Mouse (Mus musculus) embryonic facial prominence, embryonic 14.5 days (tissue): ENCODE results near the gene Hist1h2ba. TPM values are rescaled to one million over a fixed set of nuclear protein-coding genes. Genes with fewer than 3 reads are reported as not detected.

Source experiments
- ATAC-seq: fragments of 200-750 bp; cut with Nextera tagmentation; 2 replicates; pipeline ENCODE4 v1.8.0; 2017; ENCODE audit warnings: low read depth, moderate number of reproducible peaks, moderate TSS enrichment
- DNase-seq: peaks from one replicate; pipeline ENCODE4 v3.0.0-alpha.2; 2015; ENCODE audit warnings: low spot score
- H3K27ac ChIP-seq: fragments of 300-500 bp; sonication (generic); replicated peaks from 2 replicates; pipeline ENCODE4 v1.5.1; 2014; ENCODE audit warnings: low read depth, mild to moderate bottlenecking, low read length, moderate library complexity
- H3K27me3 ChIP-seq: fragments of 300-500 bp; sonication (generic); replicated peaks from 2 replicates; pipeline ENCODE4 v1.6.1; 2014; ENCODE audit warnings: low read length; ENCODE audit not compliant: control insufficient read depth, insufficient read depth
- H3K36me3 ChIP-seq: fragments of 300-500 bp; sonication (generic); 2 replicates; pipeline ENCODE4 v1.6.1; 2014; ENCODE audit warnings: low read length, mixed read lengths; ENCODE audit not compliant: control insufficient read depth, insufficient read depth
- H3K4me1 ChIP-seq: fragments of 300-500 bp; sonication (generic); 2 replicates; pipeline ENCODE4 v1.6.1; 2014; ENCODE audit warnings: antibody characterized with exemption, low read length; ENCODE audit not compliant: control insufficient read depth, insufficient read depth
- H3K4me2 ChIP-seq: fragments of 300-500 bp; sonication (generic); 2 replicates; pipeline ENCODE4 v1.6.1; 2014; ENCODE audit warnings: low read depth, mild to moderate bottlenecking, low read length, moderate library complexity, mixed read lengths
- H3K4me3 ChIP-seq: fragments of 300-500 bp; sonication (generic); 2 replicates; pipeline ENCODE4 v1.5.1; 2014; ENCODE audit warnings: low read depth, mild to moderate bottlenecking, low read length
- H3K9ac ChIP-seq: fragments of 300-500 bp; sonication (generic); 2 replicates; pipeline ENCODE4 v1.6.1; 2014; ENCODE audit warnings: low read depth, mild to moderate bottlenecking, low read length, moderate library complexity, mixed read lengths
- H3K9me3 ChIP-seq: fragments of 300-500 bp; sonication (generic); 2 replicates; pipeline ENCODE4 v1.6.1; 2016; ENCODE audit warnings: low read length; ENCODE audit not compliant: control insufficient read depth
- WGBS: fragments of 180-500 bp; shearing (Covaris S2); extraction: QIAGEN DNeasy Blood & Tissue Kit; methylation state at CpG from one replicate; pipeline ENCODE4 v1.1.7; 2014; 5-methylcytosine and 5-hydroxymethylcytosine counted together
- microRNA-seq: library from miRNA; unstranded; fragments of <30 nt; microRNA quantifications from one replicate; pipeline ENCODE4, GENCODE M21; 2016; ENCODE audit warnings: borderline number of aligned reads
- polyA plus RNA-seq: library from polyadenylated mRNA; unstranded; fragments of >200 nt; fragmentation: Nextera tagmentation; extraction: Ambion mirVana; gene quantifications from 2 replicates; pipeline ENCODE4 v1.2.1, GENCODE M21; 2014

Gene Hist1h2ba
- polyA plus RNA-seq, 1 experiment from 2014 or later, result not detected

GRCm38 (mm10) chr13:23892592-23893268 is 41.2 kb downstream of the Hist1h2ba start:
- WGBS, result 31% methylated on average over 9 of the region's 9 CpGs
- Histone ChIP-seq H3K9ac (no peak overlapping the region), H3K9me3 (no peaks in the 10 kb centered on the region), H3K4me3 (no peak overlapping the region), H3K4me1 (no peaks in the 10 kb centered on the region), H3K27ac (no peak overlapping the region), H3K27me3 (no peaks in the 10 kb centered on the region), H3K36me3 (no peaks in the 10 kb centered on the region), H3K4me2 (no peak overlapping the region)
- ATAC-seq (no peak), DNase-seq (no peak)

GRCm38 (mm10) chr13:23889011-23889605 is 44.8 kb downstream of the Hist1h2ba start:
- H3K27me3 ChIP-seq, result no peaks in the 10 kb centered on the region
- 42% methylated on average over 6 of the region's 6 CpGs for WGBS

GRCm38 (mm10) chr13:23887026-23887725 is 46.8 kb downstream of the Hist1h2ba start:
- Histone ChIP-seq H3K36me3 (no peaks in the 10 kb centered on the region), H3K9me3 (no peaks in the 10 kb centered on the region), H3K4me3 (no peak overlapping the region), H3K4me1 (no peaks in the 10 kb centered on the region), H3K27ac (no peak overlapping the region), H3K9ac (no peak overlapping the region), H3K27me3 (no peaks in the 10 kb centered on the region), H3K4me2 (no peak overlapping the region)
- no peak for DNase-seq
- ATAC-seq, result no peak
- 92% methylated on average over 3 of the region's 3 CpGs for WGBS

More at GRCm38 (mm10) chr13:23889011-23889605, 44.8 kb downstream of the Hist1h2ba start:
- Histone ChIP-seq H3K4me1 (no peaks in the 10 kb centered on the region), H3K9ac (no peak overlapping the region), H3K4me2 (no peak overlapping the region), H3K9me3 (no peaks in the 10 kb centered on the region), H3K27ac (no peak overlapping the region), H3K36me3 (no peaks in the 10 kb centered on the region), H3K4me3 (no peak overlapping the region)
- no peak for DNase-seq
- no peak for ATAC-seq

GRCm38 (mm10) chr13:23885540-23885939 is 48.4 kb downstream of the Hist1h2ba start:
- ATAC-seq, result peak; percentile 67; the same call in 1 of the 2 replicates
- peak; percentile 38 for DNase-seq
- 33% methylated on average over 2 of the region's 2 CpGs for WGBS
- Histone ChIP-seq H3K9ac (no peak overlapping the region), H3K27me3 (no peaks in the 10 kb centered on the region), H3K36me3 (no peaks in the 10 kb centered on the region), H3K4me3 (no peak overlapping the region), H3K27ac (no peak overlapping the region), H3K4me2 (no peak overlapping the region), H3K9me3 (no peaks in the 10 kb centered on the region), H3K4me1 (no peaks in the 10 kb centered on the region)

Small RNA genes lying within 50 kb of the gene (microRNA-seq; reads per million reads assigned to microRNA genes)
- gene Gm44344, result not detected

Other genes starting within 250 kb of the Hist1h2ba start
- gene Hist1h2bc, start 250.0 kb downstream of the Hist1h2ba start, polyA plus RNA-seq, result 52.7 and 78.2 TPM in 2 replicates
- gene Hist1h1t, start 238.3 kb downstream of the Hist1h2ba start, polyA plus RNA-seq, result 0.19 and 0.31 TPM in 2 replicates
- 5.7 and 5.8 TPM in 2 replicates for gene Hist1h4c, start 235.7 kb downstream of the Hist1h2ba start, polyA plus RNA-seq
- 9.6 and 10.3 TPM in 2 replicates for gene Hfe, start 223.3 kb downstream of the Hist1h2ba start, polyA plus RNA-seq
- 36.1 and 37.8 TPM in 2 replicates for gene Hist1h1c, start 195.3 kb downstream of the Hist1h2ba start, polyA plus RNA-seq
- 5.1 and 7.5 TPM in 2 replicates for gene Hist1h3c, start 188.6 kb downstream of the Hist1h2ba start, polyA plus RNA-seq
- 1.2 and 2.1 TPM in 2 replicates for gene Hist1h2bb, start 187.4 kb downstream of the Hist1h2ba start, polyA plus RNA-seq
- gene Hist1h2ab, start 183.0 kb downstream of the Hist1h2ba start, polyA plus RNA-seq, result 30.2 and 32.6 TPM in 2 replicates
- 6.6 and 11.5 TPM in 2 replicates for gene Hist1h3b, start 181.9 kb downstream of the Hist1h2ba start, polyA plus RNA-seq
- gene Hist1h4b, start 177.1 kb downstream of the Hist1h2ba start, polyA plus RNA-seq, result 3.5 and 4.7 TPM in 2 replicates
- gene Hist1h4a, start 172.9 kb downstream of the Hist1h2ba start, polyA plus RNA-seq, result 0.68 and 0.74 TPM in 2 replicates
- gene Hist1h3a, start 171.8 kb downstream of the Hist1h2ba start, polyA plus RNA-seq, result 3.7 and 4.9 TPM in 2 replicates
- gene Hist1h1a, start 170.5 kb downstream of the Hist1h2ba start, polyA plus RNA-seq, result 3.2 and 3.5 TPM in 2 replicates
- 0.31 TPM in 1 of 2 replicates, not detected in the other for gene Trim38, start 164.2 kb downstream of the Hist1h2ba start, polyA plus RNA-seq
- not detected in 2 replicates for gene Slc17a2, start 127.2 kb downstream of the Hist1h2ba start, polyA plus RNA-seq
- gene Slc17a3, start 94.7 kb downstream of the Hist1h2ba start, polyA plus RNA-seq, result 0.52 and 0.56 TPM in 2 replicates
- gene Slc17a1, start 66.4 kb downstream of the Hist1h2ba start, polyA plus RNA-seq, result not detected in 2 replicates
- 0.10 TPM in 1 of 2 replicates, not detected in the other for gene Slc17a4, start 19.1 kb downstream of the Hist1h2ba start, polyA plus RNA-seq
- gene Hist1h2aa, start 306 bp upstream of the Hist1h2ba start, polyA plus RNA-seq, result not detected in 2 replicates
- gene Scgn, start 57.1 kb upstream of the Hist1h2ba start, polyA plus RNA-seq, result 0.32 and 0.38 TPM in 2 replicates